Mouse (Mus musculus): ENCODE data around the gene Frzb.

DNA sequence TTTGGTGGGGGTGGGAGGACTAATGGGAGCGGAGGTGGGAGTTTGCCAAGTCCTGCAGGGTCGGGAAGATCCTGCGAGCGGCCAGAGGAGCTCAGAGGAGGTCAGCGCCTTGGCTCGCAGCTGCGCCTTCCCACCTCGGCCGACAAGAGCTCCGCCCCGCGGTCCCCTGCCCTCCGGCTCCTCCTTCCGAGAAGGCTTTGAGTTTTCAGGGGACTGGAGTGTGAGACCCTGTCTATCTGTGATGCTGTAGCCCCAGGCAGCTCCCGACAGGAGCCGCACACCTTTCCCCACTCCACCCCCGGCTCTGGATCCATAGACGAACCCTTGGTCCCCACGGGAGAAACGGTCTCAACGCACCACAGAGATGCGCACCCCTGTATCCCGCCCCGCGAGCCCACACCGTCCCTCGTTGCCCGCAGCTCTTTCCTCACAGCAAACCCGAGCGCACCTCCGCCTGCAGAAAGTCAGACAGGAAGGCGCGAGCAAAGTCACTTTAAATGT is at the start of gene Frzb:
- no peak for TF ChIP-seq CTCF (IDR thresholded peaks at IDR 0.05)
- TF ChIP-seq EP300 (IDR thresholded peaks at IDR 0.05) = no peak
